Mouse (Mus musculus) liver, adult 2 months (tissue): ENCODE measurements around the gene Slc5a10.

Source experiments
- CTCF ChIP-seq: fragments of 200-500 bp; IDR thresholded peaks from 2 replicates; pipeline ENCODE4 v1.5.1; 2011; ENCODE audit warnings: low read depth, low read length, control low read depth
- POLR2A ChIP-seq: fragments of 200-500 bp; IDR thresholded peaks from 2 replicates; pipeline ENCODE4 v1.6.1; 2011; ENCODE audit warnings: low read length, control low read depth; ENCODE audit not compliant: insufficient read depth; ENCODE audit errors: extremely low read depth

GRCm38 (mm10) chr11:61638764-61639536 lies 81.7 kb downstream of the Slc5a10 start:
- no peak for TF ChIP-seq POLR2A
- TF ChIP-seq CTCF, result no peak
